ENCODE assay signal across 21 mouse cellular contexts in the genomic region with DNA sequence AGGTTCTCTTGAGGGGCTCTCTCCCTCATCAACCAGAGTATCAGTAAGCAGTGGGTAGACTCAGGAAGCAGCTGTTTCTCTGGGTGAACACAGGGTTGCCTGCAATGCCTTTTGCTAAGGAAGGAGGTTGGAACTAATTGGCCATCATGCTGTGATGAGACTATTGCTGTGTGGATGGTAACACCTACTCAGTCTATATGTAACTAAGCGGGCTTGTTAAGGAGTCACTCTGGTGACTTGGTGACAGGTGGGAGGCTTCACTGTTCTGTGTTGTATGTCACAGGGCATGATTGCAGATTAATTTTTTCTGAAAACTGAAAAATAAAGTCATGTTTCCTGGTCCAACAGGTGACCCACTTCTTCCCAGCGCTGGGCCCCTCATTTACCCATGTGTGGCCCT. TPM values are rescaled to one million over a fixed set of nuclear protein-coding genes. Genes with fewer than 3 reads are reported as not detected.
DNase-seq lines count a peak whose midpoint lies in the region; ATAC-seq lines count a peak whose summit lies in the region.
"Had no signal": no experiment of that assay in that cellular context is flagged by ENCODE, and none has a peak within 500 bp of the region (broad histone marks: within the 10 kb centered on the region; RNA-seq: fewer than 3 reads in every experiment).

No protein-coding gene starts in this region.

- no peaks in the 10 kb centered on the region for H3K4me1 ChIP-seq in forebrain, embryonic 11.5 days (replicated peaks; ENCODE audit: control insufficient read depth, insufficient read depth, low read length)
- H3K4me1 ChIP-seq in forebrain, embryonic 16.5 days (replicated peaks; ENCODE audit: control insufficient read depth, insufficient read depth, low read length): no peaks in the 10 kb centered on the region
- peaks cover 10% of the 10 kb centered on the region for H3K4me1 ChIP-seq in forebrain, embryonic 13.5 days
- H3K4me1 ChIP-seq in forebrain, embryonic 10.5 days: peaks cover 6% of the 10 kb centered on the region; the same call in 1 of the 2 replicates
- no peaks in the 10 kb centered on the region for H3K4me1 ChIP-seq in midbrain, embryonic 15.5 days
- no peaks in the 10 kb centered on the region for H3K4me1 ChIP-seq in midbrain, embryonic 11.5 days (ENCODE audit: control insufficient read depth, insufficient read depth, low read length)
- H3K4me1 ChIP-seq: embryonic facial prominence, embryonic 13.5 days; embryonic facial prominence, embryonic 15.5 days had no signal

- no peak overlapping the region for H3K4me2 ChIP-seq in forebrain, embryonic 11.5 days (ENCODE audit: low read depth, low read length, severe bottlenecking)
- no peak overlapping the region for H3K4me2 ChIP-seq in forebrain, embryonic 16.5 days (ENCODE audit: low read length)
- no peak overlapping the region for H3K4me2 ChIP-seq in forebrain, embryonic 13.5 days
- no peak overlapping the region for H3K4me2 ChIP-seq in midbrain, embryonic 15.5 days
- H3K4me2 ChIP-seq in midbrain, embryonic 11.5 days: no peak overlapping the region
- H3K4me2 ChIP-seq: embryonic facial prominence, embryonic 13.5 days; embryonic facial prominence, embryonic 15.5 days; forebrain, embryonic 15.5 days had no signal

- WGBS in forebrain, embryonic 11.5 days: 88% methylated on average over 2 of the region's 2 CpGs
- 86% methylated on average over 2 of the region's 2 CpGs for WGBS in forebrain, embryonic 16.5 days
- 74% methylated on average over 2 of the region's 2 CpGs for whole genome bisulfite sequencing in forebrain, embryonic 13.5 days
- 82% methylated on average over 2 of the region's 2 CpGs for WGBS in forebrain, embryonic 10.5 days
- WGBS in midbrain, embryonic 15.5 days: 93% methylated on average over 2 of the region's 2 CpGs
- WGBS in midbrain, embryonic 11.5 days: 91% methylated on average over 2 of the region's 2 CpGs

- no peak overlapping the region for H3K27ac ChIP-seq in forebrain, embryonic 11.5 days (ENCODE audit: low read depth, low read length)
- no peak overlapping the region for H3K27ac ChIP-seq in forebrain, embryonic 16.5 days (ENCODE audit: low read length)
- H3K27ac ChIP-seq in forebrain, embryonic 13.5 days: no peak overlapping the region
- H3K27ac ChIP-seq in forebrain, embryonic 10.5 days: no peak overlapping the region
- no peak overlapping the region for H3K27ac ChIP-seq in midbrain, embryonic 15.5 days
- H3K27ac ChIP-seq in midbrain, embryonic 11.5 days (ENCODE audit: low read depth, low read length): no peak overlapping the region
- H3K27ac ChIP-seq: embryonic facial prominence, embryonic 13.5 days; embryonic facial prominence, embryonic 15.5 days; forebrain, embryonic 15.5 days had no signal

- no peak for DNase-seq in forebrain, embryonic 11.5 days (ENCODE audit: low spot score)
- no peak for DNase-seq in forebrain, embryonic 10.5 days (ENCODE audit: extremely low spot score, low spot score)
- no peak for DNase-seq in midbrain, embryonic 11.5 days (ENCODE audit: low spot score, missing footprints)
- peak; percentile 11 for DNase-seq in 416B (ENCODE audit: low read depth)
- DNase-seq: adrenal gland, adult 2 months; adrenal gland, postnatal 10 days; adrenal gland, postnatal 25 days; cerebellum, adult 11 months; cerebellum, adult 18-20 months; cerebellum, adult 8-10 months; cerebellum, adult 9-11 months; cerebellum, postnatal 14 days; cerebellum, postnatal 36 days; embryo, embryonic 11 days had no signal

- ATAC-seq in forebrain, embryonic 11.5 days (replicated peaks; ENCODE audit: low FRiP score): 0 out of 2 replicates have a peak, but pooled peaks have one; percentile 42
- ATAC-seq in forebrain, embryonic 16.5 days: no peak
- peak; percentile 59; the same call in 1 of the 2 replicates for ATAC-seq in forebrain, embryonic 13.5 days
- ATAC-seq in midbrain, embryonic 15.5 days (replicated peaks): peak; percentile 39; the same call in 1 of the 2 replicates
- ATAC-seq in midbrain, embryonic 11.5 days (ENCODE audit: low FRiP score): no peak
- ATAC-seq: forebrain, embryonic 15.5 days had no signal

- no peaks in the 10 kb centered on the region for H3K9me3 ChIP-seq in forebrain, embryonic 11.5 days (ENCODE audit: control insufficient read depth, low read length)
- no peaks in the 10 kb centered on the region for H3K9me3 ChIP-seq in forebrain, embryonic 16.5 days (ENCODE audit: control insufficient read depth, low read length)
- no peaks in the 10 kb centered on the region for H3K9me3 ChIP-seq in forebrain, embryonic 13.5 days (replicated peaks)
- no peaks in the 10 kb centered on the region for H3K9me3 ChIP-seq in forebrain, embryonic 10.5 days
- H3K9me3 ChIP-seq in midbrain, embryonic 15.5 days: no peaks in the 10 kb centered on the region
- H3K9me3 ChIP-seq in midbrain, embryonic 11.5 days (ENCODE audit: control insufficient read depth, low read length): no peaks in the 10 kb centered on the region
- H3K9me3 ChIP-seq: embryonic facial prominence, embryonic 13.5 days; embryonic facial prominence, embryonic 15.5 days; forebrain, embryonic 15.5 days had no signal

- H3K36me3 ChIP-seq in forebrain, embryonic 11.5 days (ENCODE audit: control insufficient read depth, insufficient read depth, low read length): no peaks in the 10 kb centered on the region
- H3K36me3 ChIP-seq in forebrain, embryonic 16.5 days (ENCODE audit: control insufficient read depth, insufficient read depth): no peaks in the 10 kb centered on the region
- no peaks in the 10 kb centered on the region for H3K36me3 ChIP-seq in forebrain, embryonic 13.5 days (ENCODE audit: poor library complexity, severe bottlenecking)
- H3K36me3 ChIP-seq in forebrain, embryonic 10.5 days (replicated peaks): no peaks in the 10 kb centered on the region
- H3K36me3 ChIP-seq in midbrain, embryonic 15.5 days (replicated peaks): no peaks in the 10 kb centered on the region
- H3K36me3 ChIP-seq in midbrain, embryonic 11.5 days (ENCODE audit: control insufficient read depth, insufficient read depth, low read length): no peaks in the 10 kb centered on the region
- H3K36me3 ChIP-seq: embryonic facial prominence, embryonic 13.5 days; embryonic facial prominence, embryonic 15.5 days; forebrain, embryonic 15.5 days had no signal

- H3K27me3 ChIP-seq in forebrain, embryonic 11.5 days (ENCODE audit: control insufficient read depth, insufficient read depth, low read length): no peaks in the 10 kb centered on the region
- H3K27me3 ChIP-seq in forebrain, embryonic 16.5 days (replicated peaks; ENCODE audit: control insufficient read depth, insufficient read depth, low read length): no peaks in the 10 kb centered on the region
- H3K27me3 ChIP-seq in forebrain, embryonic 13.5 days: no peaks in the 10 kb centered on the region
- H3K27me3 ChIP-seq in forebrain, embryonic 10.5 days (ENCODE audit: poor library complexity, severe bottlenecking): no peaks in the 10 kb centered on the region
- H3K27me3 ChIP-seq in midbrain, embryonic 15.5 days (replicated peaks): no peaks in the 10 kb centered on the region
- no peaks in the 10 kb centered on the region for H3K27me3 ChIP-seq in midbrain, embryonic 11.5 days (ENCODE audit: control insufficient read depth, insufficient read depth, low read length)
- H3K27me3 ChIP-seq: embryonic facial prominence, embryonic 13.5 days; embryonic facial prominence, embryonic 15.5 days; forebrain, embryonic 15.5 days had no signal

- H3K4me3 ChIP-seq in forebrain, embryonic 11.5 days (ENCODE audit: low read depth, low read length): no peak overlapping the region
- H3K4me3 ChIP-seq in forebrain, embryonic 16.5 days (replicated peaks; ENCODE audit: low read length): no peak overlapping the region
- no peak overlapping the region for H3K4me3 ChIP-seq in forebrain, embryonic 13.5 days
- H3K4me3 ChIP-seq in forebrain, embryonic 10.5 days: no peak overlapping the region
- no peak overlapping the region for H3K4me3 ChIP-seq in midbrain, embryonic 15.5 days
- H3K4me3 ChIP-seq in midbrain, embryonic 11.5 days (ENCODE audit: low read depth, low read length): no peak overlapping the region
- H3K4me3 ChIP-seq: embryonic facial prominence, embryonic 13.5 days; embryonic facial prominence, embryonic 15.5 days; erythroblast, embryonic 14.5 days; forebrain, embryonic 15.5 days had no signal

- no peak overlapping the region for H3K9ac ChIP-seq in forebrain, embryonic 11.5 days (ENCODE audit: low read length)
- H3K9ac ChIP-seq in forebrain, embryonic 16.5 days (replicated peaks; ENCODE audit: low read depth, low read length): no peak overlapping the region
- no peak overlapping the region for H3K9ac ChIP-seq in forebrain, embryonic 13.5 days
- H3K9ac ChIP-seq in midbrain, embryonic 15.5 days: no peak overlapping the region
- H3K9ac ChIP-seq in midbrain, embryonic 11.5 days (ENCODE audit: low read length): no peak overlapping the region
- H3K9ac ChIP-seq: embryonic facial prominence, embryonic 13.5 days; embryonic facial prominence, embryonic 15.5 days; forebrain, embryonic 15.5 days had no signal

RNA-seq across cellular contexts. Expression of gene Rhbdd1, which starts 36.8 kb away (rescaled TPM):
- 6.3 and 7.5 TPM in 2 replicates for polyA plus RNA-seq in forebrain, embryonic 11.5 days (2014; fragmentation: Nextera tagmentation; extraction: Ambion mirVana)
- 4.6 and 5.8 TPM in 2 replicates for polyA plus RNA-seq in forebrain, embryonic 16.5 days (2015; fragmentation: Nextera tagmentation; extraction: Ambion mirVana)
- polyA plus RNA-seq in forebrain, embryonic 13.5 days (2015; fragmentation: Nextera tagmentation; extraction: Ambion mirVana): 5.7 and 6.3 TPM in 2 replicates
- 10.2 and 10.6 TPM in 2 replicates for polyA plus RNA-seq in forebrain, embryonic 10.5 days (2016; fragmentation: Nextera tagmentation; extraction: Ambion mirVana)
- 3.2 and 4.2 TPM in 2 replicates for polyA plus RNA-seq in midbrain, embryonic 15.5 days (2015; fragmentation: Nextera tagmentation; extraction: Ambion mirVana)
- polyA plus RNA-seq in midbrain, embryonic 11.5 days (2014; fragmentation: Nextera tagmentation; extraction: Ambion mirVana): 7.2 and 7.7 TPM in 2 replicates

Comparison
In these comparisons a context has a peak if more than half of its experiments do, and no peak if none do; other contexts are left out.
1. ATAC-seq: peak in forebrain, embryonic 11.5 days (single experiment), forebrain, embryonic 13.5 days (single experiment) and midbrain, embryonic 15.5 days (single experiment); none in forebrain, embryonic 16.5 days (single experiment) and midbrain, embryonic 11.5 days (single experiment).